Mouse (Mus musculus) forebrain, postnatal 0 days (tissue): ENCODE data around the gene Gsdma2. TPM values are rescaled to one million over a fixed set of nuclear protein-coding genes. Genes with fewer than 3 reads are reported as not detected.
"Not testable (repeated sequence)": the region's sequence is repeated elsewhere in the genome, so short reads cannot be mapped to it uniquely, and the experiment has no call there.

Experiments used
- ATAC-seq: fragments of 200-750 bp; cut with Nextera tagmentation; 2 replicates; pipeline ENCODE4 v1.8.0; 2017; ENCODE audit warnings: mild to moderate bottlenecking, moderate library complexity
- DNase-seq: peaks from one replicate; pipeline ENCODE4 v3.0.0-alpha.2; 2015
- H3K27ac ChIP-seq: fragments of 300-500 bp; sonication (generic); 2 replicates; pipeline ENCODE4 v1.5.1; 2014; ENCODE audit warnings: low read depth, mild to moderate bottlenecking, antibody characterized with exemption, low read length, moderate library complexity, mixed read lengths
- H3K27me3 ChIP-seq: fragments of 300-500 bp; sonication (generic); 2 replicates; pipeline ENCODE4 v1.6.1; 2014; ENCODE audit warnings: mild to moderate bottlenecking, low read length, mixed read lengths; ENCODE audit not compliant: insufficient read depth
- H3K36me3 ChIP-seq: fragments of 300-500 bp; sonication (generic); 2 replicates; pipeline ENCODE4 v1.6.1; 2014; ENCODE audit warnings: mild to moderate bottlenecking, moderate library complexity; ENCODE audit not compliant: insufficient read depth
- H3K4me1 ChIP-seq: fragments of 300-500 bp; sonication (generic); 2 replicates; pipeline ENCODE4 v1.6.1; 2014; ENCODE audit warnings: antibody characterized with exemption; ENCODE audit not compliant: insufficient read depth
- H3K4me2 ChIP-seq: fragments of 300-500 bp; sonication (generic); 2 replicates; pipeline ENCODE4 v1.6.1; 2014; ENCODE audit warnings: low read depth, mild to moderate bottlenecking, moderate library complexity
- H3K4me3 ChIP-seq: fragments of 300-500 bp; sonication (generic); 2 replicates; pipeline ENCODE4 v1.5.1; 2014; ENCODE audit warnings: low read depth, low read length, mixed read lengths
- H3K9ac ChIP-seq: fragments of 300-500 bp; sonication (generic); 2 replicates; pipeline ENCODE4 v1.6.1; 2014; ENCODE audit warnings: mild to moderate bottlenecking
- H3K9me3 ChIP-seq: fragments of 300-500 bp; sonication (generic); 2 replicates; pipeline ENCODE4 v1.6.1; 2016; ENCODE audit warnings: low read length
- CTCF ChIP-seq: sonication (generic); IDR thresholded peaks from 2 replicates; pipeline ENCODE4 v1.5.1; 2016; ENCODE audit warnings: antibody characterized with exemption, control low read depth, low read depth
- WGBS: fragments of 180-500 bp; shearing (Covaris S2); extraction: QIAGEN DNeasy Blood & Tissue Kit; methylation state at CpG from one replicate; pipeline ENCODE4 v1.1.7; 2014; 5-methylcytosine and 5-hydroxymethylcytosine counted together
- polyA plus RNA-seq: library from polyadenylated mRNA; unstranded; fragments of >200 nt; fragmentation: Nextera tagmentation; extraction: Ambion mirVana; gene quantifications from 2 replicates; pipeline ENCODE4 v1.2.1, GENCODE M21; 2015
- total RNA-seq: library from RNA; depleted of rRNA; stranded (reverse); fragments of >200 nt; gene quantifications from 2 replicates; pipeline ENCODE4 v1.2.3, GENCODE M21; 2014

Gsdma2 gene
- total and polyA plus RNA-seq, 2 experiments from 2014 or later: 0.11 TPM; not detected in 1

DNA sequence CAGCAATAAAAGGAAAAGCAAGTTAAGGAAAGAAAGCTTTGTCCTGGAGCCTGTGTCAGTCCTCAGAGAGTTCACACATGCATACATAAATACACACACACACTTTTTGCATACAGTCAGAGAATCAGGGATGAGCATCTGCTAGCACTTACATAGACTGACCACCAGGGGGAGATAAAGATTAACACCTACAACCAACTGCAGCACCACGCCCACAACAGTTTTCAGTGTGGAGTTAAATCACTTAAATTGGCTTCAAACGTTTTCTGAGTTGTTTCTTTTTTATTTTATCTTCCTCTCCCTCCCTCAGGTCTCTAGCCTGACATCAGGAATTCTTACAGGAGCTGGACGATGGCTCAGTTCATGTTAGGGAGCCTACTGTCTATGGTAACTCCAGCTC is 39.8 kb upstream of the Gsdma2 start:
- peak; percentile 76 for DNase-seq

DNA sequence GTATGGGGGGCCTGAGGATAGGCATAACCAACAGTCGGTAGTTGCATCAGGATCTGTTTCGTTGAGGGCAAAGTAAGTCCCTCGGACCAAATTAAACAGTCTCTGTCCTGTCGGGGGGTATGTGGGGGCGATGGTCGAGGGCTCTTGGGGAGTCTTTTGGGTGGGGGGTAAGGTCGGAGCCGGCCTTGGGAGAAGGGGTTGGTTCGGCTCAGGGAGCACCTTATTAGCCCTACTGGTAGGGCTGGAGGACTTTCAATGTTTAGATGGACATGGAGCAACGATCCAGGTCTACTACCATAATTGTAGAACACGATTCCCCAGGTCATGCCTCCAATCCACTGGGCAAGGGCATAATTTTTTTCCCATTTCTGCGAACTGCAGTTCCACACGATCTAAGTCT is 25.8 kb upstream of the Gsdma2 start:
- H3K4me1 ChIP-seq: no peaks in the 10 kb centered on the region
- no peaks in the 10 kb centered on the region for H3K27me3 ChIP-seq
- no peaks in the 10 kb centered on the region for H3K9me3 ChIP-seq
- TF ChIP-seq CTCF: no peak
- no peak overlapping the region for H3K4me2 ChIP-seq
- no peaks in the 10 kb centered on the region for H3K36me3 ChIP-seq
- H3K9ac ChIP-seq: no peak overlapping the region
- no peak overlapping the region for H3K4me3 ChIP-seq
- 93% methylated on average over 13 of the region's 13 CpGs for WGBS
- DNase-seq (no peak), ATAC-seq (no peak)
- no peak overlapping the region for H3K27ac ChIP-seq

More for the DNA sequence above, 39.8 kb upstream of the Gsdma2 start:
- H3K4me3 ChIP-seq: no peak overlapping the region
- no peaks in the 10 kb centered on the region for H3K36me3 ChIP-seq
- H3K4me2 ChIP-seq: no peak overlapping the region
- H3K27ac ChIP-seq: no peak overlapping the region
- WGBS: 13% methylated on average over 3 of the region's 3 CpGs
- H3K9me3 ChIP-seq: no peaks in the 10 kb centered on the region
- H3K9ac ChIP-seq: no peak overlapping the region
- H3K4me1 ChIP-seq: no peaks in the 10 kb centered on the region
- no peaks in the 10 kb centered on the region; the same call in 1 of the 2 replicates for H3K27me3 ChIP-seq
- ATAC-seq: peak; percentile 65; the same call in 1 of the 2 replicates
- TF ChIP-seq CTCF: peak; percentile 91

GRCm38 (mm10) chr11:98623981-98624380 is 22.6 kb upstream of the Gsdma2 start:
- H3K36me3 ChIP-seq, H3K4me2 ChIP-seq, H3K27ac ChIP-seq, H3K9me3 ChIP-seq, H3K27me3 ChIP-seq, H3K4me1 ChIP-seq, DNase-seq, H3K4me3 ChIP-seq, ATAC-seq, H3K9ac ChIP-seq: not testable (repeated sequence)
- WGBS: 81% methylated on average over 6 of the region's 6 CpGs

- H3K36me3 ChIP-seq, DNase-seq, H3K4me3 ChIP-seq, H3K4me2 ChIP-seq, ATAC-seq, H3K27ac ChIP-seq, H3K4me1 ChIP-seq, H3K9me3 ChIP-seq, H3K27me3 ChIP-seq, H3K9ac ChIP-seq: not testable (repeated sequence)
- WGBS: 95% methylated on average over 2 of the region's 2 CpGs
These were observed 22.2 kb upstream of the Gsdma2 start for GRCm38 (mm10) chr11:98624381-98624780.

- WGBS: 89% methylated on average over 10 of the region's 10 CpGs
- H3K9me3 ChIP-seq: no peaks in the 10 kb centered on the region
- H3K4me2 ChIP-seq: no peak within 1 kb of the TSS
- ATAC-seq: no peak
- no peaks in the 10 kb centered on the region for H3K4me1 ChIP-seq
- H3K27me3 ChIP-seq: no peaks in the 10 kb centered on the region
- H3K9ac ChIP-seq: no peak within 1 kb of the TSS
- DNase-seq: no peak
- no peaks in the 10 kb centered on the region for H3K36me3 ChIP-seq
- TF ChIP-seq CTCF: no peak
- H3K27ac ChIP-seq: no peak within 1 kb of the TSS
- no peak within 1 kb of the TSS for H3K4me3 ChIP-seq
These were observed 20.7 kb upstream of the Gsdma2 start, which contains the start of the genes Gm12355 and Gsdma3 for GRCm38 (mm10) chr11:98625611-98626410. Gene Gm12355, minus strand, starts transcription at chr11:98625661. Gene Gsdma3, plus strand, starts transcription at chr11:98626360.

DNA sequence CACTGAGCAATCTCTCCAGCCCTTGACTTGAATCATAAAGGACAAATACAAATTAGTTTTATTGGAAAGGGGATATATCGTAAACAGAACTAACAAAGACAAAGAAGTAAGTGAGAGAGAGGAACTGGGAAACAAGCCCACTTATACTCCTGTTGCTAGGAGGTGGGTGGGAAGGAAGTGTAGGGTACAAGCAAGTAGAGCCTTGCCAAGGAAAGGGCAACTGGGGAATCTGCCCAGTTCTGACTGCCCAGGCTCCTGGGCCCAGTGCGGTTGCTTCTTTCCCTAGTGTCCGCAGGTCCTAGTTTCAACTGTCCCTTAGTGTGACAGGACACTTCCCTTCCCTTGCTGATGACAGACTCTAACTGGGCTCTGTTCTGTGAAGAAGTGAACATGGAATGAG is 17.9 kb upstream of the Gsdma2 start:
- Histone ChIP-seq H3K36me3 (no peaks in the 10 kb centered on the region), H3K27ac (no peak overlapping the region), H3K27me3 (no peaks in the 10 kb centered on the region), H3K9ac (no peak overlapping the region), H3K4me3 (no peak overlapping the region), H3K4me1 (no peaks in the 10 kb centered on the region), H3K4me2 (no peak overlapping the region), H3K9me3 (no peaks in the 10 kb centered on the region)
- no peak for TF ChIP-seq CTCF
- WGBS: 95% methylated on average over 3 of the region's 3 CpGs
- ATAC-seq (no peak), DNase-seq (no peak)

DNA sequence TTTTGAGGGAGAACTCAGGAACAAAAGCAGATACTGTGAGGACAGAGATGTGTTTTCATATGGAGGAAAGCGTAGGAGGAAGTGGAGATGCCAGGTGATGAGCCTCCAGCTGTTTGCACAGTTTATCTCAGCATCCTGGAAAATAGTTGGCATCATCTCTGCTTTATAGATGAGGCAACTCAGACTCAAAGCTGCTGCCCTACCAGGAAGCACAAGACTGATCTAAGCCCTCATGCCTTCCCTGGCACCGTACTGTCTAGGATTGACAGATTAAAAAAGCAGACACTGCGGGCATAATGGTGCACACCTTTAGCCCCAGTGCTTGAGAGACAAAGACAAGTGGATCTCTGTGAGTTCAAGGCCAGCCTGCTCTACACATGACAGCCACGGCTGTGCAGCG is 15.9 kb upstream of the Gsdma2 start:
- Histone ChIP-seq H3K27ac (no peak overlapping the region), H3K4me1 (no peaks in the 10 kb centered on the region), H3K4me2 (no peak overlapping the region), H3K9me3 (no peaks in the 10 kb centered on the region), H3K4me3 (no peak overlapping the region), H3K36me3 (no peaks in the 10 kb centered on the region), H3K9ac (no peak overlapping the region), H3K27me3 (no peaks in the 10 kb centered on the region)
- no peak for ATAC-seq
- no peak for DNase-seq
- TF ChIP-seq CTCF: no peak
- 90% methylated on average over 5 of the region's 5 CpGs for whole genome bisulfite sequencing
